Mouse (Mus musculus) gastrocnemius, adult 8-10 months (tissue): ENCODE measurements around the gene Lamtor2. TPM values are rescaled to one million over a fixed set of nuclear protein-coding genes. Genes with fewer than 3 reads are reported as not detected.

Source experiments
- DNase-seq, 2 experiments: peaks; one replicate each; pipeline ENCODE4 v3.0.0; 2022; ENCODE audit warnings: low spot score in 2 of 2
- microRNA-seq: library from miRNA; unstranded; fragments of <30 nt; microRNA quantifications from one replicate; pipeline ENCODE4 v1.2.0, GENCODE M21; 2022
- total RNA-seq, 4 experiments: library from RNA; stranded (reverse); gene quantifications; 2 replicates each; pipeline ENCODE4 v1.2.4; 2022

Gene Lamtor2
- total RNA-seq, 4 experiments from 2014 or later = 83.0 to 95.4 (median 86.1) TPM

GRCm38 (mm10) chr3:88503881-88504746 is 48.8 kb downstream of the Lamtor2 start:
- DNase-seq = no peak

GRCm38 (mm10) chr3:88503505-88503863 is 49.4 kb downstream of the Lamtor2 start:
- no peak for DNase-seq

GRCm38 (mm10) chr3:88502641-88503504 is 50.0 kb downstream of the Lamtor2 start:
- DNase-seq = peak; percentile 92 to 94

GRCm38 (mm10) chr3:88502031-88502571 is 50.8 kb downstream of the Lamtor2 start:
- no peak for DNase-seq

GRCm38 (mm10) chr3:88501366-88502030 is 51.4 kb downstream of the Lamtor2 start:
- DNase-seq = no peak

- no peak for DNase-seq
These were observed 52.1 kb downstream of the Lamtor2 start for GRCm38 (mm10) chr3:88500655-88501365.

- DNase-seq = no peak
These were observed 52.8 kb downstream of the Lamtor2 start for GRCm38 (mm10) chr3:88500087-88500486.

Small RNA genes lying within 50 kb of the gene (microRNA-seq; reads per million reads assigned to microRNA genes)
- not detected for gene Mir1905

Other genes with a start within 250 kb of the Lamtor2 start
- gene Glmp, start 228.1 kb downstream of the Lamtor2 start, total RNA-seq = 10 to 100 TPM; 34.5 to 39.4 (median 37.9) TPM
- 1 to 10 TPM; 1.9 to 3.7 (median 2.8) TPM for gene Tmem79, start 216.9 kb downstream of the Lamtor2 start, total RNA-seq
- gene Smg5, start 216.8 kb downstream of the Lamtor2 start, total RNA-seq = 10 to 100 TPM; 39.0 to 54.6 (median 44.5) TPM
- under 1 TPM; 0.15 to 0.94 (median 0.56) TPM for gene Paqr6, start 188.5 kb downstream of the Lamtor2 start, total RNA-seq
- not detected for gene Bglap3, start 180.3 kb downstream of the Lamtor2 start, total RNA-seq
- not detected for gene Bglap2, start 174.4 kb downstream of the Lamtor2 start, total RNA-seq
- gene Bglap, start 168.6 kb downstream of the Lamtor2 start, total RNA-seq = not detected
- gene Pmf1, start 142.7 kb downstream of the Lamtor2 start, total RNA-seq = 10 to 100 TPM; 15.5 to 18.5 (median 16.7) TPM
- gene Slc25a44, start 127.9 kb downstream of the Lamtor2 start, total RNA-seq = 10 to 100 TPM; 19.5 to 22.4 (median 21.5) TPM
- gene Sema4a, start 91.9 kb downstream of the Lamtor2 start, total RNA-seq = 1 to 10 TPM in 2 of 4 experiments, under 1 TPM in 2; 0.48 to 1.2 (median 1.00) TPM
- 10 to 100 TPM; 59.0 to 76.0 (median 67.8) TPM for gene Lmna, start 43.1 kb downstream of the Lamtor2 start, total RNA-seq
- under 1 TPM; 0.07 to 0.31 (median 0.15) TPM for gene Mex3a, start 20.7 kb downstream of the Lamtor2 start, total RNA-seq
- gene Rab25, start 4.8 kb downstream of the Lamtor2 start, total RNA-seq = not detected
- gene Ubqln4, start 684 bp upstream of the Lamtor2 start, total RNA-seq = 100 to 1,000 TPM in 1 of 4 experiments, 10 to 100 TPM in 3; 91.9 to 112 (median 94.6) TPM
- 10 to 100 TPM; 41.5 to 44.9 (median 43.1) TPM for gene Ssr2, start 22.8 kb upstream of the Lamtor2 start, total RNA-seq
- gene Arhgef2, start 52.9 kb upstream of the Lamtor2 start, total RNA-seq = 10 to 100 TPM; 13.5 to 19.0 (median 16.6) TPM
- gene Rxfp4, start 100.1 kb upstream of the Lamtor2 start, total RNA-seq = not detected
- 10 to 100 TPM; 15.5 to 19.1 (median 17.7) TPM for gene Khdc4, start 132.7 kb upstream of the Lamtor2 start, total RNA-seq
- gene Rit1, start 163.8 kb upstream of the Lamtor2 start, total RNA-seq = 10 to 100 TPM; 18.4 to 27.6 (median 20.6) TPM
- gene Syt11, start 222.1 kb upstream of the Lamtor2 start, total RNA-seq = 1 to 10 TPM; 4.0 to 6.3 (median 4.6) TPM